Mouse (Mus musculus) megakaryocyte, embryonic 14.5 days (primary cell): ENCODE measurements around the gene Ahcy.

ENCODE experiments used
- FLI1 ChIP-seq: IDR thresholded peaks from 2 replicates; pipeline ENCODE4 v1.6.1; 2012; ENCODE audit warnings: low read length, inconsistent platforms, mixed read lengths
- GATA1 ChIP-seq: IDR thresholded peaks from 3 replicates; pipeline ENCODE4 v1.6.1; 2012; ENCODE audit warnings: mixed read lengths, low read length, inconsistent platforms, borderline replicate concordance

DNA sequence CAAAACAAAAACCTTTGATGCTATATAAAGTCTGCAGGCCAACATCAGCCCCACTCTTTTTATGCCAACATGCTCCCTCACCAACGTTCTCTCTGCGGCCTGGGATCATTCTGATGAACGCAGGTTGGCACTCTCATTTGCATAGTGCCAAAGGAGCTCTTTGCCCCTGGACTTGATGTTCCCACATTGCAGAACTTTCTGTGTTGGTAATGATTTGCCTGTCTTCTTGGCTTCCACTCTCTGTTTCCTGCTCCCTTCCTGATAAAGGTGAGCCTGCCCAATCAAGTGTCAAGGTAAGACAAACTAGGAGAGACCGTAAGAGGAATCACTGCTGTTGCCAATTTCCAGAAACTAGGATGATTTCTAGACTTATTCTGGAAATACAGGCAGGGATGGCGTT is 10.2 kb upstream of the Ahcy start:
- TF ChIP-seq GATA1: no peak
- no peak for TF ChIP-seq FLI1
